Mouse (Mus musculus) right cerebral cortex, postnatal 4 days (tissue): ENCODE data around the gene 2410002F23Rik.
"Not testable (repeated sequence)": the region's sequence is repeated elsewhere in the genome, so short reads cannot be mapped to it uniquely, and the experiment has no call there.

Experiments used
- DNase-seq: peaks from one replicate; pipeline ENCODE4 v3.0.0-alpha.2; 2022

2410002F23Rik gene

GRCm38 (mm10) chr7:44246055-44246983 lies at the start of gene 2410002F23Rik, which contains the start of gene 1700028J19Rik:
TSS of gene 2410002F23Rik (plus strand) at chr7:44246722.
TSS of gene 1700028J19Rik (minus strand) at chr7:44246695.
- DNase-seq: peak; percentile 92

GRCm38 (mm10) chr7:44197891-44198290 lies 48.6 kb upstream of the 2410002F23Rik start, which contains the start of gene Klk1b3:
TSS of gene Klk1b3 (plus strand) at chr7:44198191.
- DNase-seq: no peak

DNA sequence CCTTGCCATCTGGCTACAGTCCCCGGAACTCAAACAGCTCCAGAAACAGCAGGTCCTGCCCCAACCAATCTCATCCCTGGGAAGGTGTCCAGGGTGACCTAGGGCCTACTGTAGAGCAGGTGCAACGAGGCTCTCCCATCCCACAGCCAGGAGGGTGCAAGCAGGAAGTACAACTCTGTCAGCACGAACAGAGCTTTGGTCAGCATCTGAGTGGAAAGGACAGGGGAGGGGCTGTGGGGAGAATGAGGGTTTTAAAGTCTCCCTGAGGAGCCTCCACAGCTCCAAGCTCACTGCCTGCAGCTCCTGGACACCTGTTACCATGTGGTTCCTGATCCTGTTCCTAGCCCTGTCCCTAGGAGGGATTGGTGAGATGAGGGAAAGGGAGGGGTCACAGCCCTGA lies 39.4 kb upstream of the 2410002F23Rik start, which contains the start of gene Klk1b4:
Klk1b4 (plus strand) TSS at position 301 of the 400 bp plus-strand sequence.
- not testable (repeated sequence) for DNase-seq

- DNase-seq: no peak
Observed at GRCm38 (mm10) chr7:44208307-44208706, 38.2 kb upstream of the 2410002F23Rik start.

DNA sequence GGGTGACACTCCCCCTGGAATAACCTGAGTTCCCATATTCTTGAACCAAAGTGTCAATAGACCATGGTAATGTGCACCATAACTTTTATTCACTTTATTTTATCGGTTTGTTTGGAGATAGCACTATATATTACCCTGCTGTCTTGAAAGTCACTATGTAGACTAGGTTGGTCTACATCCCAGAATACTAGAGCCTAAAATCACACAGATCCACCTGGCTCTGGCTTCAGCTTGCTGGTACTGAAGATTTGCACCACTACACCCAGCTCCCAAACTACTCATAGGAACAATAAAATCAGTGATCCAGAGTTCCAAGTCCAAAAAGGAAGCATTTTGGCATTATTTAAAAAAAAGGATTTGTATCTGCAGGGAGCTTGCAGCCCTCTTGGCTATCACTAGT lies 30.9 kb upstream of the 2410002F23Rik start, which contains the start of gene Klk1b5:
Klk1b5 (plus strand) TSS at position 301 of the 400 bp plus-strand sequence.
- DNase-seq: no peak

- DNase-seq: not testable (repeated sequence)
Observed at GRCm38 (mm10) chr7:44221601-44222000, 24.9 kb upstream of the 2410002F23Rik start.

DNA sequence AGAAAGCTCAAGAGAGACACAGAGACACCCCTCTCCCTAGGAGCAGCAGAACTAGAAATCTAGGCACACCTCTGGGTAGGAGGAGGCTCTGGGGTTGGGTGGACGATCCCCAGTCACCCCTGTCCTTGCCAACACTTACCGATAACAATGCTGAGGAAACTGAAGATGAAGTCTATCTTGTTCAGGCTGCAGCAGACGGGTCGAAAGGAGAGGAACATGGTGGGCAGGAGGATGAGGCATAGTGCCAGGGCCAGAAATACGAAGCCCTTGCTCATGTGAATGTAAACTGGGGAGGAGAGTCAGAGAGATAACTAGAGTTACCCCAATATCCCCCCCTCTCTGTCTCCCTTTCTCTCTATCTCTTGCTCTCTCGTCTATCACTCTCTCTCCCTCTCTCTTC lies 24.2 kb upstream of the 2410002F23Rik start:
- DNase-seq: not testable (repeated sequence)

- no peak for DNase-seq
Observed at GRCm38 (mm10) chr7:44225076-44225475, 21.4 kb upstream of the 2410002F23Rik start, which contains the start of gene Klk1. TSS of gene Klk1 (plus strand) at chr7:44225360.

DNA sequence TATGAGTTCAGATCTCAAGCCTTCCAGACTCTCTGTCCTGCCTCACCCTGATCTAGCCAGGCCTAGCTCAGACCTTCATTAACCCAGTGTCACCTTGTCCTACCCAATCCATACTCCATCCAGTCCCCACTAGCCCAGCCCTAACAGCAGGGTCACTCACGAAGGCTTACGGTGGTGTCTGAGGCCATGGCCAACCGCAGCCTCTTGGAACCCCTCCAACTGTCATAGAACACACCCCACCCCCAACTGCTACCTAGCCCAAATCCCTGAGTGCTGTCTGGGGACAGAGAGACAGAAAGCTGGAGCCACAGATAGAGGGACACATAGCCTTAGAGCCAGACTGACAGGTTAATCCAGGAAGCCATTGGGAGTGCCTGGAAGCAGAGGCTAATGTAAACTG lies 10.6 kb upstream of the 2410002F23Rik start, which contains the start of gene Gm36864:
Gm36864 (plus strand) TSS at position 269 of the 400 bp plus-strand sequence.
- DNase-seq: no peak

GRCm38 (mm10) chr7:44239913-44240312 lies 6.6 kb upstream of the 2410002F23Rik start:
- DNase-seq: no peak

- no peak for DNase-seq
Observed at GRCm38 (mm10) chr7:44240712-44241111, 5.8 kb upstream of the 2410002F23Rik start.

DNA sequence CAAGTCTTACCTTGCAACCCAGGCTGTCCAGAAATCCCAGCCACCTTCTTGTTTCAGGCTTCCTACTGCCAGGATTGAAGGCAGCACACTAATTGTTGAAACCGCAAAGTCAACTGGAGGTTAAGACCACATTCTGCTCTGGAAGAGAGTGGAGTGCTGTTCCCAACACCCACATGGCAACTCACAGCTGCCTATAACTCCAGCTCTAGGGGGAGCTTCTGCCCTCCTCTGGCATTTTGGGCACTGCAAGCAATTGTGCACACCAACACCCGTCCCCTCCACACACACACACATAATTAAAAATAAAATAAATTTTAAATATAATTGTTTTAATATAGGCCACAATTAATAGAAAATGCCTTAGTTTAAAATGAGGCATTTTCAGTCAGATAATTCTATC lies 5.4 kb upstream of the 2410002F23Rik start:
- DNase-seq: no peak

- DNase-seq: no peak
Observed at GRCm38 (mm10) chr7:44244080-44244479, 2.4 kb upstream of the 2410002F23Rik start.

- DNase-seq: no peak
Observed at GRCm38 (mm10) chr7:44246984-44247470, 505 bp downstream of the 2410002F23Rik start.

GRCm38 (mm10) chr7:44247971-44248370 lies 1.4 kb downstream of the 2410002F23Rik start:
- no peak for DNase-seq

- no peak for DNase-seq
Observed at GRCm38 (mm10) chr7:44249248-44249647, 2.7 kb downstream of the 2410002F23Rik start.

GRCm38 (mm10) chr7:44250732-44251275 lies 4.3 kb downstream of the 2410002F23Rik start:
- DNase-seq: not testable (repeated sequence)

DNA sequence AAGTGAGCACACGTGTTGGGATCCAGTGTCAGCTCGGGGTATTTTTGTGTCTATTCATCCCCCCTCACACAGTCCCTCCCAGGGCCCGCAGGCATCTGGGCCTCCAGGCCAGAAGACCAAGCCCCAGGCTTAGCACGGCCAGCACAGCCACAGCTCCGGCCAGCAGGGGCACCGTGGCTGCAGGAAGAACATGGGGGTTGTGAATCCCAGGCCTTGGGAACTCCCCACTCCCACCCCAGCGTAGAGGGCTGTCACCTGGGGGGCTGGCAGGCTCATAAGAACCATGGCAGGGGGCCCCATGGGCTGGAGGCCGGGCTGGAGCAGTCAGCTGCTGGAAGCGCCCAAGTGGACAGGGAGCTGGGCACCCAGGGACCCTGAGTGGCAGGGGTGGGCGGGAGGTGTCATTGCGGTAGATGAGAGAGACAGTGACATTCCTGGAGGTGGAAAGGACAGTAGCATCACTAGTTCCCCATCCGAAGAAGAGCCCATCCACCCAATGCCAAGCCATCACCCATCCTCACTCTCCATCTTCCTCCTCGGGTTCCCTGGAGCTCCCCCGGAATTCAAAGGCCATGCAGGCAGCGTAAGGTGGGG lies 6.6 kb downstream of the 2410002F23Rik start:
- DNase-seq: no peak

- DNase-seq: no peak
Observed at GRCm38 (mm10) chr7:44254930-44255329, 8.4 kb downstream of the 2410002F23Rik start.

DNA sequence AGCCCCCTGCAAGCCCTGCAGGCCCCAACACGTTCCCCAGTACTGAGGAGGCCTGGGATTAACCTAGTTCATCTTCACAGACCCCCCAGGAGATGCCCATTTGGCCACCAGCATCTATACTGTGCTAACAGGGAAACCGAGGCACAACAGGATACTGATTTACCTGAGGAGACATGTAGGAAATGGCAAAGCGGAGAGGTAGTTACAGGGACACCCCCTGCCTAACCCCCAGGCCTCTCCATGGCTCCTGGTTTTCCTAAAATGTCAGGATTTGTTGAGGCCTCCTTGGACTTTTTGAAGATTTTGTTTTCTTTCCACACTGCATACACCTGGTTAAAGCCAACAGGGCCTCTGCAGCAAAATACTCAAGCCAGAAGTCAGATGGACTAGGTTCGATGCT lies 10.8 kb downstream of the 2410002F23Rik start, which contains the start of gene Acp4:
Acp4 (minus strand) TSS at position 101 of the 400 bp plus-strand sequence.
- DNase-seq: no peak

GRCm38 (mm10) chr7:44260410-44260809 lies 13.9 kb downstream of the 2410002F23Rik start:
- DNase-seq: no peak

DNA sequence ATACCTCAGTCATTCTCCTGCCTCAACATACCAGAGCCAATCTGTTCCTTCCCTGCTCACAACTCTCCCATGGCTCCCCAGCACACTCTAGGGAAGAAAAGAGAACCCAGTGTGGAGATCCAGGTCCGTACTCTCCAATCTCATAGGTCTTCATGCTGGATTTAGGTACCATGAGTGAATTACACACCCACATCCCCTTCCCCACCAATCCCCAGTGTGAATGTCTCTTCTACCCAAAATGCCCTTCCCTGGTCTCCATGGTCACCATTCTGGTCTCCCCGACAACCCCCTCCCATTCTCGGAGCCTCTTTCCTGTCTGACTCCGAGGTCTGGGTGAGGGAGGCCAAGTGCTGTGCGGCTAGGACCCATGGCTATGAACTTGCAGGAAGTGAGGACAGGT lies 14.6 kb downstream of the 2410002F23Rik start, which contains the start of gene Gm15517:
Gm15517 (plus strand) TSS at position 301 of the 400 bp plus-strand sequence.
- DNase-seq: no peak
